Mouse (Mus musculus) kidney, postnatal 0 days (tissue): Measurements from ENCODE around the gene Htra1. TPM values are rescaled to one million over a fixed set of nuclear protein-coding genes. Genes with fewer than 3 reads are reported as not detected.

Experiments used
- ATAC-seq: fragments of 200-750 bp; cut with Nextera tagmentation; replicated peaks from 2 replicates; pipeline ENCODE4 v1.8.0; 2017; ENCODE audit warnings: low read depth, moderate number of reproducible peaks, moderate TSS enrichment, moderate library complexity; ENCODE audit not compliant: low FRiP score
- DNase-seq: peaks from one replicate; pipeline ENCODE4 v3.0.0-alpha.2; 2016; ENCODE audit warnings: low spot score
- H3K27ac ChIP-seq: fragments of 300-500 bp; sonication (generic); 2 replicates; pipeline ENCODE4 v1.5.1; 2014; ENCODE audit warnings: mild to moderate bottlenecking
- H3K27me3 ChIP-seq: fragments of 300-500 bp; sonication (generic); 2 replicates; pipeline ENCODE4 v1.6.1; 2014; ENCODE audit warnings: low read length, mixed read lengths; ENCODE audit not compliant: insufficient read depth
- H3K36me3 ChIP-seq: fragments of 300-500 bp; sonication (generic); 2 replicates; pipeline ENCODE4 v1.6.1; 2014; ENCODE audit warnings: low read length, mixed read lengths; ENCODE audit not compliant: insufficient read depth
- H3K4me1 ChIP-seq: fragments of 300-500 bp; sonication (generic); replicated peaks from 2 replicates; pipeline ENCODE4 v1.6.1; 2014; ENCODE audit warnings: antibody characterized with exemption, low read length, mixed read lengths; ENCODE audit not compliant: insufficient read depth
- H3K4me2 ChIP-seq: fragments of 300-500 bp; sonication (generic); 2 replicates; pipeline ENCODE4 v1.6.1; 2014; ENCODE audit warnings: mild to moderate bottlenecking, low read length, moderate library complexity, mixed read lengths
- H3K4me3 ChIP-seq: fragments of 300-500 bp; sonication (generic); replicated peaks from 2 replicates; pipeline ENCODE4 v1.5.1; 2014; ENCODE audit warnings: low read depth, low read length
- H3K9ac ChIP-seq: fragments of 300-500 bp; sonication (generic); 2 replicates; pipeline ENCODE4 v1.6.1; 2014; ENCODE audit warnings: low read depth, low read length
- H3K9me3 ChIP-seq: fragments of 300-500 bp; sonication (generic); replicated peaks from 2 replicates; pipeline ENCODE4 v1.6.1; 2016; ENCODE audit warnings: low read length, inconsistent platforms, mixed read lengths
- CTCF ChIP-seq: IDR thresholded peaks from 2 replicates; pipeline ENCODE4 v1.5.1; 2016; ENCODE audit warnings: antibody characterized with exemption, low read depth, mild to moderate bottlenecking, moderate library complexity
- WGBS: fragments of 180-500 bp; shearing (Covaris S2); extraction: QIAGEN DNeasy Blood & Tissue Kit; methylation state at CpG from one replicate; pipeline ENCODE4 v1.1.7; 2014; 5-methylcytosine and 5-hydroxymethylcytosine counted together
- microRNA-seq: library from miRNA; unstranded; fragments of <30 nt; microRNA quantifications from one replicate; pipeline ENCODE4, GENCODE M21; 2016
- polyA plus RNA-seq: library from polyadenylated mRNA; unstranded; fragments of >200 nt; fragmentation: Nextera tagmentation; extraction: Ambion mirVana; gene quantifications from 2 replicates; pipeline ENCODE4 v1.2.1, GENCODE M21; 2015

Htra1 gene
- polyA plus RNA-seq, 1 experiment from 2014 or later, result 14.8 TPM

DNA sequence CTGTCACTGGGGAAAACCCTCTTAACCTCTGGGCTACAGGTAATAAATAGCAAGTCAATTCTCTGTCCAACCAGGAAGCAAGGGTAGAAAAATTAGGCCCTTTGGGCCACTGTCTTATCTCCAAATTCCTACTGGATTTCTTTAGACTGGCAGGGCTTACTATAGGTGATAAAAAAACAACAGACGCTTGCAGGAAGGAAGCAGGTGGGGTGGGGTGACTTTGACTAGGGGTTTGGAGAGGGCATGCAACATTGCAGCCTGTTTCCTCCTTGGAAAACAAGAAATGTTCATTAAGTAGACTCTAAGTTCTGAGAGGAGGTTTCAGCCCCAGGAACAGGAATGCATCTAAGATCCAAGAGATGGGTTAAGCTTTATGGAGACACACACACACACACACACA is 88.9 kb downstream of the Htra1 start:
- no peak for TF ChIP-seq CTCF
- 32% methylated on average over 1 of the region's 1 CpGs for WGBS

GRCm38 (mm10) chr7:131027557-131027956 is 91.6 kb downstream of the Htra1 start:
- Histone ChIP-seq H3K27ac (no peak overlapping the region), H3K4me3 (no peak overlapping the region), H3K9ac (no peak overlapping the region), H3K27me3 (no peaks in the 10 kb centered on the region), H3K4me1 (no peaks in the 10 kb centered on the region), H3K9me3 (no peaks in the 10 kb centered on the region), H3K4me2 (no peak overlapping the region), H3K36me3 (no peaks in the 10 kb centered on the region)
- no peak for TF ChIP-seq CTCF
- ATAC-seq (no peak), DNase-seq (no peak)
- 86% methylated on average over 1 of the region's 1 CpGs for WGBS

More for the DNA sequence above, 88.9 kb downstream of the Htra1 start:
- Histone ChIP-seq H3K4me2 (no peak overlapping the region), H3K4me3 (no peak overlapping the region), H3K9ac (no peak overlapping the region), H3K9me3 (no peaks in the 10 kb centered on the region), H3K27me3 (no peaks in the 10 kb centered on the region), H3K27ac (no peak overlapping the region), H3K4me1 (no peaks in the 10 kb centered on the region), H3K36me3 (no peaks in the 10 kb centered on the region)
- DNase-seq, result no peak
- ATAC-seq, result no peak

GRCm38 (mm10) chr7:131031755-131032154 is 95.8 kb downstream of the Htra1 start, which contains the start of gene Dmbt1:
Dmbt1 (plus strand) TSS chr7:131032053.
- Histone ChIP-seq H3K4me2 (no peak within 1 kb of the TSS), H3K4me3 (no peak within 1 kb of the TSS)
- WGBS, result 56% methylated on average over 5 of the region's 5 CpGs

More at GRCm38 (mm10) chr7:131031755-131032154, 95.8 kb downstream of the Htra1 start, which contains the start of gene Dmbt1:
- Histone ChIP-seq H3K9ac (no peak within 1 kb of the TSS), H3K36me3 (no peaks in the 10 kb centered on the region), H3K9me3 (no peaks in the 10 kb centered on the region), H3K27me3 (no peaks in the 10 kb centered on the region), H3K27ac (no peak within 1 kb of the TSS), H3K4me1 (no peaks in the 10 kb centered on the region)
- ATAC-seq (no peak), DNase-seq (no peak)
- no peak for TF ChIP-seq CTCF

Small RNA genes within 50 kb of the gene (microRNA-seq; reads per million reads assigned to microRNA genes)
- 1.0 reads per million for gene Mir7061

Other genes starting within 250 kb of the Htra1 start
- not detected in 2 replicates for gene Btbd16, start 162.0 kb upstream of the Htra1 start, polyA plus RNA-seq
- gene Plekha1, start 70.4 kb upstream of the Htra1 start, polyA plus RNA-seq, result 58.6 and 67.7 TPM in 2 replicates
- gene Dmbt1, start 95.9 kb downstream of the Htra1 start, polyA plus RNA-seq, result not detected in 2 replicates
- not detected in 2 replicates for gene 4933402N03Rik, start 210.2 kb downstream of the Htra1 start, polyA plus RNA-seq
- not detected in 2 replicates for gene 5430419D17Rik, start 238.3 kb downstream of the Htra1 start, polyA plus RNA-seq